Mouse (Mus musculus) cerebellum, adult 11 months (tissue): ENCODE results near the gene Prkch.
A peak's percentile ranks its signal among the peaks of the same experiment; 100 is the strongest.
"Not testable (repeated sequence)": the region's sequence is repeated elsewhere in the genome, so short reads cannot be mapped to it uniquely, and the experiment has no call there.

Experiments
- DNase-seq: peaks from one replicate; pipeline ENCODE4 v3.0.0; 2022

The Prkch gene

GRCm38 (mm10) chr12:73584610-73585240 lies at the start of gene Prkch:
Gene Prkch, plus strand, starts transcription at chr12:73584796.
- DNase-seq = no peak

- DNase-seq = no peak
These were observed 47.0 kb upstream of the Prkch start for GRCm38 (mm10) chr12:73537499-73538138.

GRCm38 (mm10) chr12:73538139-73538508 lies 46.5 kb upstream of the Prkch start:
- DNase-seq = not testable (repeated sequence)

GRCm38 (mm10) chr12:73539151-73539550 lies 45.4 kb upstream of the Prkch start:
- DNase-seq = no peak

- DNase-seq = no peak
These were observed 44.2 kb upstream of the Prkch start for GRCm38 (mm10) chr12:73540402-73540801.

- no peak for DNase-seq
These were observed 41.4 kb upstream of the Prkch start for GRCm38 (mm10) chr12:73543191-73543590.

- DNase-seq = no peak
These were observed 39.6 kb upstream of the Prkch start for GRCm38 (mm10) chr12:73544736-73545671.

GRCm38 (mm10) chr12:73545672-73546085 lies 38.9 kb upstream of the Prkch start:
- DNase-seq = no peak

- no peak for DNase-seq
These were observed 38.4 kb upstream of the Prkch start, which contains the start of gene Tmem30b for GRCm38 (mm10) chr12:73546086-73546711. Gene Tmem30b, minus strand, starts transcription at chr12:73546392.

GRCm38 (mm10) chr12:73547646-73548045 lies 37.0 kb upstream of the Prkch start:
- DNase-seq = no peak

- DNase-seq = no peak
These were observed 36.3 kb upstream of the Prkch start for GRCm38 (mm10) chr12:73548259-73548658.

- DNase-seq = peak; percentile 37
These were observed 30.4 kb upstream of the Prkch start for GRCm38 (mm10) chr12:73554155-73554554.

GRCm38 (mm10) chr12:73558525-73559195 lies 25.9 kb upstream of the Prkch start:
- DNase-seq = no peak

- DNase-seq = no peak
These were observed 24.5 kb upstream of the Prkch start for GRCm38 (mm10) chr12:73560091-73560490.

- DNase-seq = not testable (repeated sequence)
These were observed 21.5 kb upstream of the Prkch start for GRCm38 (mm10) chr12:73563122-73563521.

GRCm38 (mm10) chr12:73564176-73564575 lies 20.4 kb upstream of the Prkch start:
- DNase-seq = no peak

GRCm38 (mm10) chr12:73564795-73565619 lies 19.6 kb upstream of the Prkch start:
- DNase-seq = no peak

- DNase-seq = no peak
These were observed 19.0 kb upstream of the Prkch start for GRCm38 (mm10) chr12:73565620-73565969.

- DNase-seq = no peak
These were observed 10.0 kb upstream of the Prkch start for GRCm38 (mm10) chr12:73574632-73575031.

- DNase-seq = no peak
These were observed 6.5 kb upstream of the Prkch start for GRCm38 (mm10) chr12:73578141-73578540.

- no peak for DNase-seq
These were observed 3.8 kb upstream of the Prkch start for GRCm38 (mm10) chr12:73580811-73581210.

GRCm38 (mm10) chr12:73583318-73583717 lies 1.3 kb upstream of the Prkch start:
- no peak for DNase-seq
